Comparison of ENCODE assay signal across 17 mouse cellular contexts in the genomic region with DNA sequence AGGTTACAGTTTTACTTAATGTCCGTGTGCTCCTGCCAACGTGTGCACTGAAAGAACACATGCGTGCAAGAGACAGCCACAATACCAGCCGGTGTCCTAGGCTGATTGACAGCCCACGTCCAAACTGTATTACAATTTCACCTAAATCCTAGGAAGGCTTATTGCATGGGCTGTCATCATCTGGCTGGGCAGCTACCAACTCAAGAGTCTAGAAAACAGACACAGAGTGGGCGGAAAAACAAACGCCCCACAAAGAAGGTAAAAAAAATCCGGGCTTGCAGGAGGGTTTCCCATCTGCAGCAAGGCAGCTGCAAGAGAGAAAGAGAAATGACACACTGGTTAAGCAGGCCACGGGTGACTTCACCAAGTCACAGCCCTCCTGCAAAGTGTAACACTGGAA.
"Had no signal": no experiment of that assay in that cellular context is flagged by ENCODE, and none has a peak within 500 bp of the region (broad histone marks: within the 10 kb centered on the region; RNA-seq: fewer than 3 reads in every experiment).

No protein-coding gene starts in this region.

- DNase-seq: kidney, adult 8-10 months; kidney, postnatal 10 days; kidney, postnatal 36 days; liver; lung, adult 18-20 months; lung, postnatal 10 days; lung, postnatal 36 days; right cerebral cortex, postnatal 25 days; spleen, adult 18-20 months; thymus, postnatal 36 days had no signal

- H3K9ac ChIP-seq: limb, embryonic 13.5 days; liver, embryonic 12.5 days; liver, embryonic 15.5 days; lung, embryonic 15.5 days; midbrain, embryonic 13.5 days; stomach, embryonic 15.5 days had no signal

- H3K4me3 ChIP-seq: limb, embryonic 10.5 days; limb, embryonic 13.5 days; liver, embryonic 12.5 days; liver, embryonic 15.5 days; lung, embryonic 15.5 days; midbrain, embryonic 13.5 days; stomach, embryonic 15.5 days had no signal

- H3K9me3 ChIP-seq: limb, embryonic 10.5 days; limb, embryonic 13.5 days; liver, embryonic 12.5 days; liver, embryonic 15.5 days; lung, embryonic 15.5 days; midbrain, embryonic 13.5 days; stomach, embryonic 15.5 days had no signal

- H3K36me3 ChIP-seq: limb, embryonic 10.5 days; limb, embryonic 13.5 days; liver, embryonic 12.5 days; liver, embryonic 15.5 days; lung, embryonic 15.5 days; midbrain, embryonic 13.5 days; stomach, embryonic 15.5 days had no signal

- H3K4me2 ChIP-seq: limb, embryonic 13.5 days; liver, embryonic 12.5 days; liver, embryonic 15.5 days; lung, embryonic 15.5 days; midbrain, embryonic 13.5 days; stomach, embryonic 15.5 days had no signal

- H3K27ac ChIP-seq: limb, embryonic 10.5 days; limb, embryonic 13.5 days; liver, embryonic 12.5 days; liver, embryonic 15.5 days; lung, embryonic 15.5 days; midbrain, embryonic 13.5 days; stomach, embryonic 15.5 days had no signal
